Mouse (Mus musculus) urinary bladder, adult 2 months (tissue): Measurements from ENCODE around the gene Lrrc8e. TPM values are rescaled to one million over a fixed set of nuclear protein-coding genes. Genes with fewer than 3 reads are reported as not detected.

Source experiments
- DNase-seq: peaks from one replicate; pipeline ENCODE4 v3.0.0; 2022; ENCODE audit warnings: low spot score
- polyA plus RNA-seq: library from polyadenylated mRNA; depleted of rRNA; stranded (reverse); fragments of >200 nt; gene quantifications from 2 replicates; pipeline ENCODE4 v1.2.3, GENCODE M21; 2012; rRNA removed

Gene Lrrc8e
- 15.4 and 15.9 TPM in 2 replicates for polyA plus RNA-seq

DNA sequence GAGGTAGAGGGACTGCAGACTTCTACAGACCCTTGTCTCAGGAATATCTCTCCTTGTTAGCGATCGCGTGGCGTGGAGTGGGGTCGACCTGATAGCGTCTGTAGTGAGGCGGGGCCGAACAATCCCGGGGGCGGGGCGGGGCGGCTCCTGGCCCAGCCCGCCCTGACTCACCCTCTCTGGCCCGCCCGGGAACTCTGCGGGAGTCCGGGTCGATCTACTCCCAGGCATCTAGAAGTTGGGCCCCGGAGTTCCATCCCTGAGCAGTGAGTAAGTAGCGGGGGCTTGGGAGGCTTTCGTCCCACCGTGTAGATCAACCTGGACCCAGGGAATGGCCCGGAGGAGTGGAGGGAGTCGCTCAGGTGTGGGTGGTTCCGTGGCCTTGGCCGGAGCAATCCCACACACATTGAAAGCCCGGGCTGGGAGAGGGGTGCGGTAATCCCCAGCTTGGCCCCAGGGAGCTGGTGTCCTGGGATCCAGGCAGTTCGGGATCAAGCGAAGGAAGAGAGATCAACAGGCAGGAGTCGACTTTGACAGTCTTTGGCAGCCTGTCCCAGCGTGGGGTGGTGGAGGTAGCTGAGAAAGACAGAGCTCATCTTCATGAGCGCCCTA lies at the start of gene Lrrc8e:
Lrrc8e (plus strand) TSS at position 89 of the 609 bp plus-strand sequence.
- DNase-seq, result no peak

DNA sequence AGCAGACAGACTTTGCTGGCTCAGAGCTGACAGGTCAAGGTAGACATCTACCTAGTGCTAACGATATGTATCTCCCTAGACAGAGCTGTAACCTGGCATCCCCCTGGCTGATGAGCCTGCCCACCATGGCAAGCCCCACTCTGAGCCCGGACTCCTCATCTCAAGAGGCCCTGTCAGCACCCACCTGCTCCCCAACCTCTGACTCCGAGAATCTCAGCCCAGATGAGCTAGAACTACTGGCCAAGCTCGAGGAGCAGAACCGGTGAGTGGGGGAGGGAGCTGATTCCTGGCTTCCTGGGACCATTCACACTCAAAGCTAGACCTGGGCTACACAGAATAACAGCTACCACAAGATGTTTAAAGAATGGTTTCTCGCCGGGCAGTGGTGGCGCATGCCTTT lies 43.2 kb upstream of the Lrrc8e start:
- no peak for DNase-seq

DNA sequence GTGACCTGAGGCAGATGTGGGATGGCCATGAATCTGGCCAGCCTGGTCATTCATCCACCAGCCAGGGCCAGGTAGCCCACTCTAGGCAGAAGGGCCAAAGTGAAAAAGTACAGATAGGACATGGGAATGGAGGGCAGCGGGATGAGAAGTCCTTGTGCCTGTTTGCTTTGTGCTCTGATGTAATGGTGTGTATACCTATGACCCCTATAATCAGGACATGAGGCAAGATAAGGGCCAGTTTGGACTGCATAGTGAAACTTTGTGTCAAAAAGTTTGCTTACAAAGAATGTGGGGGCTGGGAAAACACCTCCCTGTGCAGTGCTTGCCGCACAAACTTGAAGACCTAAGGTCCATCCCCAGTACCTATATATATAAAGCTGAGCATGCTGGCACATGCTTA lies 40.5 kb upstream of the Lrrc8e start:
- no peak for DNase-seq

DNA sequence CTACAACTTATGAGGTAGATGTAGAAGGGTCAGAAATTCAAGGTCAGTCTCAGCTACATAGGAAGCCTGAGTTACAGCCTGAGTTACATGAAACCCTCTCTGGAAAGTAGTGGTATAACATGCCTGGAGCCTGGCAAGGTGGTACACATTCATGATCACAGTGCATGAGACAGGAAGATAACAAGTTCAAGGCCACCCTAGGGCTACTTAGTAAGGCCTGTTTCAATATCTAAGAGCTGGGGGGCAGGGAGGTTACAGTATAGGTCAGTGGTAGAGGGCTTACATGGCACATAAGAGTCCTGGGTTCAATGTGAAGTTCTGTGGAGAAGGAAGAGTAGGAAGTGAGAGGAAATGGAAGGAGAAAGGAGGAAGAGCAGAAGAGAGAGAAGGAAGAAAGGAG lies 38.0 kb upstream of the Lrrc8e start:
- no peak for DNase-seq

DNA sequence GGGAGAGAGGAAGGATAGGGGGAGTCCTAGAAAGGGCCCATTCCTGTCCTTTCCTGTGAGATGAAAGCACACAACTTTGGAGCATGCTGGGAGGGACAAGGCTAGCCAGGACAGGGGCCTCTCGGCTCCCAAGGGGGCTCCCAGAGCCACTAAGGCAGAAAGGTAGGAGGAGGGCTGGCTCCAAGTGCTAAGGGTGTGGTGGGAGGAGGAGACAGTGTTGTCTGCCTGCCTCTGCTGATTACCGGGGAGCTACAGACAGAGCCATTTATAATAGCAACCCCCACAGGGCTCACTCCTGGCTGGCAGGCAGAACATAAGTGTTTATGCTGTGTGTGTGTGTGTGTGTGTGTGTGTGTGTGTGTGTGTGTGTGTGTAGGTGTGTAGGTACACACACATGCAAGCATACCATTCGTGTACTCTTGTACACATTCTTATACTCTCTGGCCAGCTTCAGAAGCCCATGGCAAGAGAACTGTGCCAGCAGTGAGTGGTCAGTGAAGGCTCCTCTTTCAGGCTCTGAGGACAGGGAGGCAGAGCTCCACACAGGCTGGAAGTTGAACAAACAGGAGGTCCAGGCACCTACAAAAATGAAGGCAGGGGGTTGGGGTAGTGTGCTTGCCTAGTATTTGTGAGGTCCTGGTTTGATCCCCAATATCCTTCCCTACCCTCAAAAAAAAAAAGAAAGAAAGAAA lies 37.5 kb upstream of the Lrrc8e start:
- no peak for DNase-seq

DNA sequence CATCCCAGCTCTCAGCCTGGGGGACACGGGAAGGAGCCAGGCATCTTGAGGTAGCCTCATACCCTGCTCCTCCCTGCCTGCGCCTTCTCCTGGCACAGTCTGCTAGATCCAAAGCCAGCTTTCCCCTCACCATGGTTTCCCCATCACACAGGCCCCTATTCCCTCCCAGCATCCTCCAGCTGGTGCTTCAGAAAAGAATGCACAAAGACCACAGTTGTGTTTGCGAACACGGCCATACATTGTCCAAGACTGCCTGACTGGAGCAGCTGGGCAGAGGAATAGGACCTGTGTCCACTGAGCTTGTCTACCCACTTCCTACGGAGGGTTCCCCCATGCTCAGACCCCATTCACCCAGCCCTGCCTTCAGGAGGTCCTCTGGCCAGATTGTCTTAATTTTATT lies 34.3 kb upstream of the Lrrc8e start:
- no peak for DNase-seq

DNA sequence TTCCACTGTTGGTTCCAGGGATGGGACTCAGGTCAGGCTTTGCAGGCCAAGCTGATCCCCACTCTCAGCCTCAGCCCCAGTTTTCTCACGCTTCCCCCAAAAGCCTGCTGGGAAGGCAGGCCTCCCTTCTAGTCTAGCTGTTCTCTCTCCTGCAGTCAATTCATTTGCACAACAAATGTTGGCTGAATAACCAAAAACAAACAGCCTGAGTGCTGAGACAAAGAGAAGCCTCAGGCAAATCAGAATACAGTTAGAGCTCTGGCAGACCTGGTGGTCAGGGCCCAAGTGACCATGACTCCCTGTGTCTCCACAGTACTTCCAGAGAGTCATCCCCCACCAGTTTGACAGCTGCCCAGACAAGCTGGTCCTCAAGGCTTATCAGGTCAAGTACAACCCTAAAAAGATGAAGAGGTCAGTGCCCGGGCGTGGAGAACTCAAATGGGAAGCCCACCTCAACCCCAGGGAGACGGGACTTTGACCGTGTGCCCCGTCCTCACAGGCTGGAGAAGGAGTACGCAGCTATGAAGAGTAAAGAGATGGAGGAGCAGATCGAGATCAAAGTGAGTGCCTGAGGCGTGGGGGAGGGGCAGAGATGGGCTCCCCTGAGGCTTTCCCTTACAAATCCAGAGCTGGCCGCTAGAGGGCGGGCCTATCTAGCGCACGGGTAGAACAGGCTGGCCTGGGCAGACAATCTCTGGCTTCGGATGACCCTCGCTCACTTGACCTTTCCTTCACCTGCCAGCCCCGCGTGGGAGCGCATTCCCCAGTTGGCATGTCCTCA lies 33.6 kb upstream of the Lrrc8e start:
- DNase-seq, result peak; percentile 75

DNA sequence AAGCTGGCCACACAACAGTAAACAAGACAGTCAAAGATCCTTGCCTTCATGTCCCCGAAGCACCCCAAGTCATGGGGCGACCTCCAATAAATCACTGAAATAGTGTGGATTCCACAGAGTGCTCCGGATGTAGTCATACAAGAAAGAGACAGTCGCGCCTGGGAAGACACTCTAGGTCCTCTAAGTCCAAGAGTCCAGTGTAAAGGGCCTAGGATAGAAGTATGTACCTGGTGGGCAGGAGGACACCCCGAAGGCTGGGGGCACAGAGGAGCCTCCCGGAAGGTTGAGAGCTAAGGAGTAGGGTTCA lies 33.1 kb upstream of the Lrrc8e start:
- no peak for DNase-seq

DNA sequence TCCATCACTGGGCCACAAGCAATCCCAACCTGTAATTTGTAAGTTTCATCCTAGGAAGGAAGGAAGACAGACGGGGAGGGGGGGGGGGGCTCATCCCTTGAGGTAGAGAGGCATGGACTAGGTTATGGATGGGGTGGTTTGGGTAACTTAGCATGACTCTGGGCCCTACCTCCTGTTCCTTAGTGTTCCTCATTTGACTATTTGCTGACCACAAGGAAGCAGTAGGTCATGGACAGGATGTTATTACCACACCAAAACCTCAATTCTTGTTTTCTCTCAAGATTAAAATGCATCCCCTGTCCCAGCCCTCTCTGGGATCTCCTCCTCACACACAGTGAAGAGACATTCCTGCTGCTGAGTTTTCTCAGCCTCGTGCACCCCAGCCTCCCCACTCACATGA lies 25.3 kb upstream of the Lrrc8e start:
- no peak for DNase-seq

DNA sequence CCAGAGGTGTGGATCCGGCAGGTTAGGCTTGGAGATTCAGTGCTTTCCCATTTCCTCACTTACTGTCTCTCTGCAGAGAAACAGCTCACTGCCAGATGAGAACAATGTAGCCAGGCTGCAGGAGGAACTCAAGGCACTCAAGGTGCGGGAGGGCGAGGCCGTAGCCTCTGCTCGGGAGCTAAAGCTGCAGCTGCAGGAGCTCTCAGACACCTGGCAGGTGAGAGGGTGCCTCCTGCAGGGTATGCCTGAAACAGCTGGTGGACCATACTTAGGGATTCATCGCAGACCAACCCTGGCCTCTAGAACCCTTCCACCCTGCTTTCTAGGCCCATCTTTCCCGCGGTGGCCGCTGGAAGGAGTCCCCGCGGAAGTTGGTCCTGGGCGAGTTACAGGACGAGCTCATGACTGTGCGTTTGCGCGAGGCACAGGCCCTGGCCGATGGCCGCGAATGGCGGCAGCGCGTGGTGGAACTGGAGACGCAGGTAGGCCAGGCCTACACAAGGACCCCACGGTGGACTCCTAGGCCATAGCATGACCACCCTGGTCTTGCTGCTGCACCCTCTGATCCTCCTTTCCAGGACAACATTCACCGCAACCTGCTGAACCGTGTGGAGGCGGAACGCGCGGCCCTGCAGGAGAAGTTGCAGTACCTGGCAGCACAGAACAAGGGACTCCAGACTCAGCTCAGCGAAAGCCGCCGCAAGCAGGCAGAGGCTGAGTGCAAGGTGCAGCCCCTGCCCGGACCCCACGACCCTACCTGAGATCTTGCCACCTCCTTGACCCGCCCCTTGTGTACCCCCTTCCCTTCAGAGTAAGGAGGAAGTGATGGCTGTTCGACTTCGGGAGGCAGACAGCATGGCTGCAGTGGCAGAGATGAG lies 21.1 kb upstream of the Lrrc8e start:
- DNase-seq, result no peak

DNA sequence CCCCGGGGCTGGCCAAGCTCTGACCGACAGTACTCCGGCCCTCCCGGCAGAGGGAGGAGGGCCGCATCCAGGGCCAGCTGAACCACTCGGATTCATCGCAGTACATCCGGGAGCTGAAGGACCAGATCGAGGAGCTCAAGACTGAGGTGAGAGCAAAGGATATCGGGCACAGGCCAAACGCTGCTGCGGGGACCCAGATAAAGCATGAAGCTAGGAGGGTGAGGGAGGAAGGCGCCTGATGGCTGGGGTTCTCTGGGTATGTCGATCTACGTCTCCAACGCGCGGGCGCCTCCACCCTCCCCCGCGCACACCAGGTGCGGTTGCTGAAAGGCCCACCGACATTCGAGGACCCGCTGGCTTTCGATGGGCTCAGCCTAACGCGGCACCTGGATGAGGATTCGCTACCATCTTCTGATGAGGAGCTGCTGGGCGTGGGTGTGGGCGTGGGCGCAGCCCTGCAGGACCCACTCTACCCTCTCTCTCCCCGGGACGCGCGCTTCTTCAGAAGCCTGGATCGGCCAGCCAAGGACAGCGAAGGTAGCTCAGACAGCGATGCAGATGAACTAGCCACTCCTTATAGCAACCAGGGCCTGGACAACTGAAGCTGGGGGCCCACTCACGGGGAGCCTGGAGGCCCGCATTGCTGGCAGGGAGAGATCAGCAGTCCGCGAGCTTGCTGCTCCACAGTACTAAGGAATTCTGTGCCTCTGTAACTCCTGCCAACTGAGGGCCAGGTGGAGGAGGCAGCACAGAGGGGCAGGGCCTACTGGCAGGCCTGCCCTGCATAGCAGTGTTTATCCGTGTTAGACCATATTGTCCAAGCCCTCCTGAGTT lies 20.2 kb upstream of the Lrrc8e start:
- no peak for DNase-seq

DNA sequence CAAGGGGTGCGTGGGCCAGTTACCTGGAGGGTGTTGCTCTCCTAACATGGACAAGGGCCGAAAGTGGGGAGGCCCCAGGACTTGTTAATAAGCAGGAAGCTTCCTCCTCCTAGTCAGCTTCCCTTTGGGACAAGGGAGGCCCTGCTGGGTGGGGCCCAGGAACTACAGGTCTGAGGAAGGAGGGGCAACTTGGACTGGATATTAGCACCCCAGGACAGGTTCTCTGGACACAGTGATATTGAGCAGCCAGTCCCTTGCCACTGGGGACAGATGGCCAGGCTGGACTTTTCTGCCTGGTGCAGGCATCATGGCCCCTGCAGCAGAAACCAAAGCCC lies 19.6 kb upstream of the Lrrc8e start:
- no peak for DNase-seq

DNA sequence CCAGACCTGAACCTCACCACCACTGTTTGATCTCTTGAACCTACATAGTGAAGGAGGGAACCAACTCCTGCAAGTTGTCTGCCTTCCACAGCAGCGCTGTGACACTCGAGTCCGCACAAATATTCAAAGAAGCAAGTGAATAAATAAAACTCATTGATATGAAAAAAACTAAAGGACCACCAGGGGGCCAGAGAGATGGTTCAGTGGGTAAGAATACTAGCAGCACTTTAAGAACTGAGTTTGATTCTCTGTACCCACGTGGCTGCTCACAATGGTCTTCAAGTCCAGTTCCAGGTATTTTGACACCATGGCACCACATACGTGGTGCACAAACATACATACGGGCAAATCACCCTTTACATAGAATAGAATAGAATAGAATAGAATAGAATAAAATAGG lies 15.5 kb upstream of the Lrrc8e start:
- no peak for DNase-seq

DNA sequence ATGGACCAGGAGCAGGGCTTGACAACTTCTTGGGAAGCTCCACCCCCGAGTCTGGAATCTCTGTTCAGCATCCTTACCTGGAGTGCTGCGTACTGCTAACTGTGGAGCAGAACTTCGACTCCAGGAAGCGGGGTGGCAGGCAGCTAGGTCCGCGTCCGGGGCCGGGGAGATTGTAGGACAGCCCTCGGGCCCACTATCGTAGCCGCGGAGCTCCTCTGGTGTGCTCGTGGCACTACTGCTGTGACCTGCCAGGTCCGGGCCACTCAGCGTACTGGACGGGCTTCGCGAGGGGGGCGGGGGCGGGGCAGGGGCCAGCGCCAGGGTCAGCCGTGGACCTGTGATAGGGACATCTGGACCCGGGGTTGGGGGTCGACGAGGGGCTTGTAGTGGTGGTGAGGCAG lies 13.8 kb upstream of the Lrrc8e start:
- no peak for DNase-seq

DNA sequence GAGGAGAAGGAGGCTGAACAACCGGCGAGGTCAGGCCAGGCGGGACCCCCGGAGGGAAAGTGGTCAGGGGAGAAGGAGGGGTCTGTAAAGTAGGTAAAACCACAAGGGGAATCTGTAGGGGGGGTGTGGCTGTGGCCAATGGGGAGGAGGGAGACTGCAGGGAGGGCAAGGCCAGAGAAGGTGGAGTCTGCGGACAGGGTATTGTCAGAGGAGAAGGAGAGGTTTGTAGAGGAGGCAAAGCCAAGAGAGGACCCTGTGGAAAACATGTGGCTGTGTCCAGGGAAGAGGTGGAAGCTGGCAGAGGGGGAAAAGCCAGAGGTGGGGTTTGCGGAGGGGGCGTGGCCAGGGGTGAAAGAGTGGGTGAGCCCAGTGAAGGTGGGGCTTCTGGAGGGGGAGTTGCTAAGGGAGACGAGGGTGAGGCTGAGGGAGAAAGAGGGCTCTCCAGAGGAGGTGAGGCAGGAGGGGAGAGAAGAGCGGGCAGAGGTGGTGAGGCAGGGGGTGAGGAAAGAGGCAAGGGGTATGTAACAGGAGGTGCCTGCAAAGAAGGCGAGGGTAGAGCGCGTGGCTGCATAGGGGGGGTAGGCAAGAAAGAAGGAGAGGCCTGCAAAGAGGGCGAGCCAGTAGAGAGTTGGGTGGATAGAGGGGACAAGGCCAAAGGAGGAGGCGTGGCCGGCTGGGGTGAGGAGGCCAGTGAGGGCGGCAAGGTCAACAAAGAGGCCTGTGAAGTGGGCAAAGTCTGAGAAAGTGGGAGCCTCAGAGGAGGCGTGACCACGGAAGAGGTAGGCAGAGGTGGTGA lies 13.2 kb upstream of the Lrrc8e start:
- no peak for DNase-seq

DNA sequence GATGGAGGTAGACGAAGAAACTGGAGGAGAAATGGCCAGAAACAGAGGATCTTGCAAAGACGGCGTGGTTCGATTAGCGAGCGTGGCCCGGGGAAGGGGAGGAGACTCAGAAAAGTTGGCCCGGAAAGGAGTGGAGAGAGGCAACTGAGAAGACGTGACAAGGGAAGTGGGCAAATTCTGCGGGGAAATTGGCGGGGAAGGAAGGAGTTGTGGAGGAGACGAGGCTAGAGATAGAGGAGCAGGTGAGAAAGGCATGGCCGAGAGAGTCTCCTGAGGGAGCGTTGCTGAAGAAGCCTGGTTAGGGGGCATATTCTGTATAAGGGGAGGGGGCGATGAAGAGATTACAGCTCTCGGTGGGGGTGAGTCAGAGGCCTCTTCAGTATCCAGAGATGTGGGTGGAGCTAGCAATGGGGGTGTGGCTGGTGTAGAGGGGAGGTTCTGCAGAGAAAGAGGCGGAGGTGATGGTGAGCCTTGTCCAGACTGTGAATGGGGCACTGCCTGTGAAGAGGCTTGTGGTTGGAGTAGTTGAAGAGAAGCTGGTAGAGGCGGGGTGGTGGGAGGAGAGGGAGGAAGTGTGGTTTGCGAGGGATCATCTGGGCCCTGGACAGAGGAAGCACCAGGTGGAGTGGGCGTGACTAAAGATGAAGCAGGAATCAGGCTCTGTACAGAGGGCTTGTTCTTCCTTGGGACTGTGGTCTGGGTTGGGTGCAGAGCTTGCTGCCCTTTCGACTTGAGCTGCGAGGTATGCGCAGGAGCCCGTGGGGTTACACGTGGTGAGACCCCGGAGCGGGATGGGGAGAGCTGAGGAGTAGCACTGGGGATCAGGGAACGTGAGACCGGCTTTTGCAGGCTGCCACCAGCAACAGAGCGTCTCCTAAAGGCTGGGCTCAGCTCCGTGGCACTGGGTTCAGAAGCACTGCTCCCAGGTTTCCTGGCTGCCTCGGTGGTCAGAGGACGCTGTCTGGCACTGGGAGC lies 12.3 kb upstream of the Lrrc8e start:
- no peak for DNase-seq

DNA sequence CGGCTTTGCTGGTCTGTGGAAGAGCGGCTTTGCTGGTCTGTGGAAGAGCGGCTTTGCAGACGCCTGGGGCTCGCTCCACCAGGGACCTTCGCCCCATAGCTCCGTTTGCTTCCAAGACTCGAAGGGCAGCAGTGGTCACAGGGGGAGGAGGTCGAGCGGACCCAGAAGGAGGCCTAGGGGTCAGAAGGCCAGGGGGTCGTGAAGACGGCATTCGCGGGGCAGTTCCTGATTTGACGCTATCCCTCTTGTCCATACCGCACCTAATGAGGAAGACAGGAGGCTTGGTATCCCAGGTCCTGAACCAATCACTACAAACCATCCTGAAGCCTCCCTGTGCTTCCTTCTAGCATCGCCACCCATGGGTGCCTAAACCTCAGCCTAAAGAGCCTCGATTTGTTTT lies 10.3 kb upstream of the Lrrc8e start:
- no peak for DNase-seq

DNA sequence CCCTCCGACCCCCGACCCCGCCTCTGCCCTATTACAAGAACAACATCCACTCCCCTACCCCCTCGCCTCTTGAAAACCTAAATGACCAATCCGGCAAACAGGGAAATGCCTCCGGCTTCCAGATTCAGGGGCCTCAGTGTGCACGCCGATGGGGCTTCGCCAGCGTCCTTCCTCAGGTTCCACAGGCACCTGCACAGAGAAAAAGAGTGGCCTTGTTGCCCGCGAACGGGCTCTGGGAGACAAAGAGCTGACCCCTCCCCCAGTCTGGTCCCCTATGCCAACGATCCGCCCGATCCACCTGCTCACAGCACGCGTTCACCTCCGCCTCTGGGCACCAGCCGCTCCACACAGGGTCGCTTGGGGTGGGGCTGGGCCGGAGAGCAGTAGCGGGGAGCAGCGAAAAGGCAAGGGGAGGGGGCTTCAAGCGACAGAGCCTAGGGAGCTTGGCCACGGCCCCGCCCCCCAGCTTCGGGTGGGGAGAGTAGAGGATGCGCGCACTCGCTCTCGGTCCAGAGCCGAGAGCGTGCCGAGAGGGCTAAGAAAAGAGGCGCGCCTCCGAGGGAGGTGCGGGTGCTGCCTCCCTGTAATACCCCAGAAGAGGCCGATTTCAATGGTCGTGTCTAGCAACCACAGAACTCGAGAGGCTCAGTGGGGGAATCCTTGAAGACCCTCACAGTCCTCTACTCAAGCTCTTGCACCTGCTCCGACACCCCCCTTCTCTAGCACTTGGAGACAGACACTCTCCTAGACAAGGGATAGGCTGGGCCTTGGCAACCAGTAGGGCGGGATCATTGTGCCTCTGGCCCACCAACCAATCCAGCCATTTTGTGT lies 9.6 kb upstream of the Lrrc8e start, which contains the start of gene Prr36:
Prr36 (minus strand) TSS at position 669 of the 831 bp plus-strand sequence.
- no peak for DNase-seq
